Mouse (Mus musculus): ENCODE results near the gene Lrp10.

DNA sequence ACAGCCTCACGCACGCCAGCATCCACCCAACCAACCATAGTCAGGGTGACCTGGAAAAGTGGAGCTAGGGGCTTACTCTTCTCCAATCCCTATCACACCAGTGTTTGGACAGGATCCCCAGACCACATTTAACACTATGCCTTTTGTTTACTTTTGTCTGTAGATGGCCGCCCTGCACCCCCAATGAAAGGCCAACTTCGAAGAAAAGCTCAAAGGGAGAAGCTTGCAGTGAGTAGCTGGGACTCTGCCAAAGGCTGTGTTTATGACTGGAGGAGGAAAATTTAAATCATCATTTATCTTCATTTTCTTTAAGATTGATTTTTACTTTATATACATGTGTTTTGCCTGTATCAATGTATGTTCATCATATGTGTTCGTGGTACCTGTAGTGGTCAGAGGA is 35.5 kb upstream of the Lrp10 start:
- TF ChIP-seq CTCF (IDR thresholded peaks at IDR 0.05; ENCODE audit: low read depth) = no peak
- TF ChIP-seq EP300 (optimal IDR thresholded peaks at IDR 0.05) = no peak
